Comparison of ENCODE assay signal across 22 mouse cellular contexts in genomic region chrX:168904086-168904485, GRCm38 (mm10).
A peak's percentile ranks its signal among the peaks of the same experiment; 100 is the strongest.
DNase-seq lines count a peak whose midpoint lies in the region; ATAC-seq and TF ChIP-seq lines count a peak whose summit lies in the region.
"Had no signal": no experiment of that assay in that cellular context is flagged by ENCODE, and none has a peak within 500 bp of the region (broad histone marks: within the 10 kb centered on the region; RNA-seq: fewer than 3 reads in every experiment).

No protein-coding gene starts in this region.

- ATAC-seq in embryonic facial prominence, embryonic 14.5 days (ENCODE audit: low read depth) = no peak
- ATAC-seq in lung, postnatal 0 days = peak; percentile 90
- no peak for ATAC-seq in liver, postnatal 0 days
- ATAC-seq: forebrain, postnatal 0 days; intestine, embryonic 16.5 days; midbrain, embryonic 16.5 days had no signal

- no peaks in the 10 kb centered on the region for H3K36me3 ChIP-seq in embryonic facial prominence, embryonic 14.5 days (ENCODE audit: control insufficient read depth, insufficient read depth, low read length)
- no peaks in the 10 kb centered on the region for H3K36me3 ChIP-seq in lung, postnatal 0 days (ENCODE audit: insufficient read depth, low read length)
- H3K36me3 ChIP-seq in liver, postnatal 0 days (replicated peaks; ENCODE audit: insufficient read depth, low read length) = no peaks in the 10 kb centered on the region
- H3K36me3 ChIP-seq: embryonic facial prominence, embryonic 15.5 days; forebrain, embryonic 10.5 days; G1E; hindbrain, embryonic 15.5 days; limb, embryonic 15.5 days; liver, embryonic 15.5 days had no signal

- H3K9me3 ChIP-seq in embryonic facial prominence, embryonic 14.5 days (ENCODE audit: control insufficient read depth, low read length) = no peaks in the 10 kb centered on the region
- H3K9me3 ChIP-seq in lung, postnatal 0 days (ENCODE audit: low read length) = no peaks in the 10 kb centered on the region
- H3K9me3 ChIP-seq in liver, postnatal 0 days (ENCODE audit: low read length) = no peaks in the 10 kb centered on the region
- H3K9me3 ChIP-seq: embryonic facial prominence, embryonic 15.5 days; forebrain, embryonic 10.5 days; G1E; hindbrain, embryonic 15.5 days; limb, embryonic 15.5 days; liver, embryonic 15.5 days had no signal

- TF ChIP-seq CTCF in lung, postnatal 0 days (IDR thresholded peaks at IDR 0.05) = no peak
- no peak for TF ChIP-seq CTCF in liver, postnatal 0 days (IDR thresholded peaks at IDR 0.05; ENCODE audit: low read depth)

- TF ChIP-seq EP300 in lung, postnatal 0 days (IDR thresholded peaks at IDR 0.05) = peak; percentile 79
- TF ChIP-seq EP300 in liver, postnatal 0 days (IDR thresholded peaks at IDR 0.05; ENCODE audit: low read depth) = no peak

- peak; percentile 6 to 10 for DNase-seq in heart, adult 18-20 months
- no peak for DNase-seq in heart, postnatal 14 days
- DNase-seq in embryonic facial prominence, embryonic 14.5 days (ENCODE audit: low spot score) = peak; percentile 20
- DNase-seq in lung, postnatal 0 days (ENCODE audit: low spot score) = peak; percentile 86
- DNase-seq in skeletal muscle tissue, adult 2 months (ENCODE audit: low read depth, low spot score) = peak; percentile 23
- no peak for DNase-seq in liver, postnatal 0 days
- no peak for DNase-seq in c-Kit-positive CD71-positive TER-119-positive erythroid progenitor cells, embryonic 14.5 days (ENCODE audit: low spot score)
- DNase-seq: adrenal gland, postnatal 36 days; cerebellum, adult 18-20 months; forebrain, postnatal 0 days; heart, postnatal 4 days; layer of hippocampus, postnatal 36 days; right cerebral cortex, postnatal 4 days; thymus, postnatal 14 days had no signal

- H3K27ac ChIP-seq in embryonic facial prominence, embryonic 14.5 days (replicated peaks; ENCODE audit: low read depth, low read length) = no peak overlapping the region
- no peak overlapping the region for H3K27ac ChIP-seq in lung, postnatal 0 days (ENCODE audit: low read length)
- no peak overlapping the region for H3K27ac ChIP-seq in liver, postnatal 0 days (ENCODE audit: low read depth)
- H3K27ac ChIP-seq: embryonic facial prominence, embryonic 15.5 days; forebrain, embryonic 10.5 days; hindbrain, embryonic 15.5 days; limb, embryonic 15.5 days; liver, embryonic 15.5 days had no signal

- no peak overlapping the region for H3K9ac ChIP-seq in embryonic facial prominence, embryonic 14.5 days (ENCODE audit: low read depth, low read length)
- no peak overlapping the region for H3K9ac ChIP-seq in lung, postnatal 0 days (replicated peaks; ENCODE audit: low read depth)
- H3K9ac ChIP-seq in liver, postnatal 0 days (replicated peaks) = no peak overlapping the region
- H3K9ac ChIP-seq: embryonic facial prominence, embryonic 15.5 days; forebrain, postnatal 0 days; hindbrain, embryonic 15.5 days; limb, embryonic 15.5 days; liver, embryonic 15.5 days had no signal

- intact Hi-C loops in heart, postnatal 14 days (cut with DNase I) = no loop called here

- H3K4me3 ChIP-seq in embryonic facial prominence, embryonic 14.5 days (ENCODE audit: low read depth, low read length) = no peak overlapping the region
- H3K4me3 ChIP-seq in lung, postnatal 0 days (ENCODE audit: low read depth, low read length) = no peak overlapping the region
- no peak overlapping the region for H3K4me3 ChIP-seq in liver, postnatal 0 days (ENCODE audit: low read depth, low read length)
- H3K4me3 ChIP-seq: embryonic facial prominence, embryonic 15.5 days; forebrain, embryonic 10.5 days; hindbrain, embryonic 15.5 days; limb, embryonic 15.5 days; liver, embryonic 15.5 days had no signal

- 53% methylated on average over 3 of the region's 3 CpGs for WGBS in embryonic facial prominence, embryonic 14.5 days
- WGBS in lung, postnatal 0 days = 75% methylated on average over 3 of the region's 3 CpGs
- 74% methylated on average over 3 of the region's 3 CpGs for WGBS in liver, postnatal 0 days (ENCODE audit: insufficient replicate concordance)

- H3K4me1 ChIP-seq in embryonic facial prominence, embryonic 14.5 days (ENCODE audit: control insufficient read depth, insufficient read depth, low read length) = no peaks in the 10 kb centered on the region
- H3K4me1 ChIP-seq in lung, postnatal 0 days (ENCODE audit: insufficient read depth, low read depth, low read length) = no peaks in the 10 kb centered on the region
- H3K4me1 ChIP-seq in liver, postnatal 0 days (ENCODE audit: insufficient read depth) = no peaks in the 10 kb centered on the region
- H3K4me1 ChIP-seq: embryonic facial prominence, embryonic 15.5 days; forebrain, embryonic 10.5 days; hindbrain, embryonic 15.5 days; limb, embryonic 15.5 days; liver, embryonic 15.5 days had no signal

- H3K27me3 ChIP-seq in embryonic facial prominence, embryonic 14.5 days (replicated peaks; ENCODE audit: control insufficient read depth, insufficient read depth, low read length) = peaks cover 2% of the 10 kb centered on the region
- H3K27me3 ChIP-seq in lung, postnatal 0 days (replicated peaks; ENCODE audit: insufficient read depth, low read length) = no peaks in the 10 kb centered on the region
- no peaks in the 10 kb centered on the region for H3K27me3 ChIP-seq in liver, postnatal 0 days (ENCODE audit: insufficient read depth, low read length)
- H3K27me3 ChIP-seq: embryonic facial prominence, embryonic 15.5 days; hindbrain, embryonic 15.5 days; limb, embryonic 15.5 days; liver, embryonic 15.5 days had no signal

- no peak overlapping the region for H3K4me2 ChIP-seq in embryonic facial prominence, embryonic 14.5 days (ENCODE audit: low read depth, low read length)
- no peak overlapping the region for H3K4me2 ChIP-seq in lung, postnatal 0 days (replicated peaks; ENCODE audit: low read depth, low read length)
- H3K4me2 ChIP-seq in liver, postnatal 0 days (ENCODE audit: low read depth, low read length) = no peak overlapping the region
- H3K4me2 ChIP-seq: embryonic facial prominence, embryonic 15.5 days; hindbrain, embryonic 15.5 days; limb, embryonic 15.5 days; liver, embryonic 15.5 days had no signal

Comparison
In these comparisons a context has a peak if more than half of its experiments do, and no peak if none do; other contexts are left out.
1. DNase-seq: peak in heart, adult 18-20 months (2 of 2), embryonic facial prominence, embryonic 14.5 days (single experiment), lung, postnatal 0 days (single experiment) and skeletal muscle tissue, adult 2 months (single experiment); none in heart, postnatal 14 days (0 of 2), liver, postnatal 0 days (single experiment) and c-Kit-positive CD71-positive TER-119-positive erythroid progenitor cells, embryonic 14.5 days (single experiment).